Mouse (Mus musculus) myocyte (in vitro differentiated cells): Measurements from ENCODE around the gene Kcne3. TPM values are rescaled to one million over a fixed set of nuclear protein-coding genes. Genes with fewer than 3 reads are reported as not detected.

Experiments used
- H3K27me3 ChIP-seq: one replicate; pipeline ENCODE4 v1.6.1; 2011; ENCODE audit not compliant: control insufficient read depth, insufficient read depth, insufficient read length
- H3K36me3 ChIP-seq: one replicate; pipeline ENCODE4 v1.6.1; 2011; ENCODE audit not compliant: control insufficient read depth, insufficient read depth
- H3K4me2 ChIP-seq: one replicate; pipeline ENCODE4 v1.6.1; 2011; ENCODE audit warnings: low read depth, control low read depth
- H3K4me3 ChIP-seq: one replicate; pipeline ENCODE4 v1.5.1; 2011; ENCODE audit warnings: mild to moderate bottlenecking, control low read depth, moderate library complexity
- H3K79me2 ChIP-seq: one replicate; pipeline ENCODE4 v1.6.1; 2011; ENCODE audit not compliant: control insufficient read depth, insufficient read depth
- H3ac ChIP-seq: one replicate; pipeline ENCODE4 v1.6.1; 2011; ENCODE audit not compliant: control insufficient read depth, insufficient read length
- CEBPB ChIP-seq: IDR thresholded peaks from 2 replicates; pipeline ENCODE4 v1.6.1; 2011; ENCODE audit warnings: mild to moderate bottlenecking, moderate library complexity; ENCODE audit not compliant: poor library complexity, insufficient read depth, severe bottlenecking
- E2F4 ChIP-seq: IDR thresholded peaks from one replicate; pipeline ENCODE4 v1.6.1; 2011; ENCODE audit warnings: mild to moderate bottlenecking, control low read depth, moderate library complexity; ENCODE audit not compliant: insufficient read depth
- MAX ChIP-seq: IDR thresholded peaks from one replicate; pipeline ENCODE4 v1.6.1; 2011; ENCODE audit warnings: low read depth, mild to moderate bottlenecking, control low read depth
- MYOD1 ChIP-seq, 3 experiments: IDR thresholded peaks; one replicate each; pipeline ENCODE4 v1.6.1; 2011; ENCODE audit warnings: control low read depth in 2 of 3, low read depth in 2 of 3, mild to moderate bottlenecking in 2 of 3, moderate library complexity in 1 of 3; ENCODE audit not compliant: insufficient read length in 2 of 3, control insufficient read depth in 1 of 3
- MYOG ChIP-seq, 3 experiments: IDR thresholded peaks; one replicate each; pipeline ENCODE4 v1.6.1; 2011; ENCODE audit warnings: control low read depth in 2 of 3, low read depth in 2 of 3, mild to moderate bottlenecking in 2 of 3; ENCODE audit not compliant: insufficient read length in 2 of 3, control insufficient read depth in 1 of 3, insufficient read depth in 1 of 3
- POLR2A ChIP-seq: IDR thresholded peaks from one replicate; pipeline ENCODE4 v1.6.1; 2011; ENCODE audit warnings: low read depth, mild to moderate bottlenecking, control low read depth, moderate library complexity; ENCODE audit not compliant: insufficient read length
- POLR2AphosphoS2 ChIP-seq: IDR thresholded peaks from one replicate; pipeline ENCODE4 v1.6.1; 2011; ENCODE audit warnings: low read depth, control low read depth; ENCODE audit not compliant: insufficient read length
- SRF ChIP-seq: IDR thresholded peaks from one replicate; pipeline ENCODE4 v1.6.1; 2011; ENCODE audit warnings: low read depth; ENCODE audit not compliant: control insufficient read depth, insufficient read length
- TCF12 ChIP-seq: IDR thresholded peaks from one replicate; pipeline ENCODE4 v1.6.1; 2011; ENCODE audit warnings: mild to moderate bottlenecking, control low read depth; ENCODE audit not compliant: poor library complexity, insufficient read depth, severe bottlenecking
- TCF3 ChIP-seq: IDR thresholded peaks from one replicate; pipeline ENCODE4 v1.6.1; 2011; ENCODE audit warnings: low read depth, control low read depth; ENCODE audit not compliant: insufficient read length
- USF1 ChIP-seq: IDR thresholded peaks from one replicate; pipeline ENCODE4 v1.6.1; 2011; ENCODE audit warnings: low read depth, mild to moderate bottlenecking, control low read depth, moderate library complexity
- polyA plus RNA-seq: library from polyadenylated mRNA; unstranded; fragments of >200 nt; fragmentation: generic; extraction: Trizol; gene quantifications from one replicate; pipeline ENCODE4 v1.2.1, GENCODE M21; 2012; ENCODE audit warnings: missing spikeins

Kcne3 gene
- polyA plus RNA-seq, 1 experiment, result not detected

- no peaks in the 10 kb centered on the region for H3K36me3 ChIP-seq
These were observed 55.4 kb downstream of the Kcne3 start for GRCm38 (mm10) chr7:100231661-100232060.

GRCm38 (mm10) chr7:100233681-100234080 lies 57.4 kb downstream of the Kcne3 start:
- Histone ChIP-seq H3K36me3 (no peaks in the 10 kb centered on the region), H3K79me2 (no peaks in the 10 kb centered on the region), H3K27me3 (no peaks in the 10 kb centered on the region), H3ac (no peak overlapping the region), H3K4me3 (no peak overlapping the region), H3K4me2 (no peak overlapping the region)
- TF ChIP-seq E2F4, result no peak
- no peak for TF ChIP-seq USF1
- TF ChIP-seq TCF3, result no peak
- no peak for TF ChIP-seq POLR2A
- no peak for TF ChIP-seq CEBPB
- no peak for TF ChIP-seq POLR2AphosphoS2
- TF ChIP-seq MYOD1 (IDR thresholded peaks at IDR 0.05; ENCODE audit: control insufficient read depth in 1 of 3, insufficient read length in 2 of 3, low read depth in 2 of 3), result no peak
- TF ChIP-seq MYOG (IDR thresholded peaks at IDR 0.05; ENCODE audit: control insufficient read depth in 1 of 3, insufficient read depth in 1 of 3, insufficient read length in 2 of 3, low read depth in 2 of 3), result no peak

More at GRCm38 (mm10) chr7:100231661-100232060, 55.4 kb downstream of the Kcne3 start:
- Histone ChIP-seq H3K79me2 (no peaks in the 10 kb centered on the region), H3K4me2 (no peak overlapping the region), H3K4me3 (no peak overlapping the region), H3K27me3 (no peaks in the 10 kb centered on the region), H3ac (no peak overlapping the region)
- TF ChIP-seq TCF3 (no peak), USF1 (no peak), SRF (no peak), MAX (no peak), TCF12 (no peak), MYOG (IDR thresholded peaks at IDR 0.05; ENCODE audit: control insufficient read depth in 1 of 3, insufficient read depth in 1 of 3, insufficient read length in 2 of 3, low read depth in 2 of 3) (no peak)

Other genes with a start within 250 kb of the Kcne3 start
- 3.0 TPM for gene Rnf169, start 196.1 kb upstream of the Kcne3 start, polyA plus RNA-seq
- not detected for gene Chrdl2, start 170.3 kb upstream of the Kcne3 start, polyA plus RNA-seq
- gene Pold3, start 54.9 kb upstream of the Kcne3 start, polyA plus RNA-seq, result 7.4 TPM
- 3.1 TPM for gene Lipt2, start 17.2 kb upstream of the Kcne3 start, polyA plus RNA-seq
- gene Pgm2l1, start 50.9 kb downstream of the Kcne3 start, polyA plus RNA-seq, result 0.28 TPM
- 2.9 TPM for gene P4ha3, start 109.0 kb downstream of the Kcne3 start, polyA plus RNA-seq
- 6.0 TPM for gene C2cd3, start 195.7 kb downstream of the Kcne3 start, polyA plus RNA-seq
- 46.8 TPM for gene Ppme1, start 195.8 kb downstream of the Kcne3 start, polyA plus RNA-seq